Mouse (Mus musculus): Measurements from ENCODE around the gene Galp. TPM values are rescaled to one million over a fixed set of nuclear protein-coding genes. Genes with fewer than 3 reads are reported as not detected.
"Not testable (repeated sequence)": the region's sequence is repeated elsewhere in the genome, so short reads cannot be mapped to it uniquely, and the experiment has no call there.

The Galp gene
- polyA plus RNA-seq, 1 experiment = not detected

GRCm38 (mm10) chr7:6194129-6194528, 2.8 kb upstream of the Galp start:
- H3K27ac ChIP-seq (ENCODE audit: control insufficient read depth, insufficient read depth, low read length) = no peak overlapping the region
- no peaks in the 10 kb centered on the region for H3K27me3 ChIP-seq (ENCODE audit: control insufficient read depth, insufficient read depth, low read length)
- WGBS = 22% methylated on average over 5 of the region's 5 CpGs
- no peak overlapping the region for H3K4me3 ChIP-seq (ENCODE audit: control insufficient read depth, insufficient read depth, low read length)
- peaks cover under 1% of the 10 kb centered on the region; the same call in 1 of the 2 replicates for H3K36me3 ChIP-seq (ENCODE audit: control insufficient read depth, insufficient read depth, low read length)
- DNase-seq = peak; percentile 62
- H3K4me1 ChIP-seq (replicated peaks; ENCODE audit: control insufficient read depth, insufficient read depth, low read length) = no peaks in the 10 kb centered on the region
- TF ChIP-seq POLR2A (IDR thresholded peaks at IDR 0.05; ENCODE audit: control insufficient read depth, extremely low read depth, insufficient read depth, low read length, poor library complexity) (no peak), CTCF (IDR thresholded peaks at IDR 0.05; ENCODE audit: borderline replicate concordance, control insufficient read depth, extremely low read depth, insufficient read depth, low read length, poor library complexity) (peak; percentile 84; the same call in 1 of the 2 replicates)

GRCm38 (mm10) chr7:6195777-6196176, 1.1 kb upstream of the Galp start:
- Histone ChIP-seq H3K27ac (ENCODE audit: control insufficient read depth, insufficient read depth, low read length) (no peak overlapping the region), H3K4me1 (replicated peaks; ENCODE audit: control insufficient read depth, insufficient read depth, low read length) (no peaks in the 10 kb centered on the region), H3K4me3 (ENCODE audit: control insufficient read depth, insufficient read depth, low read length) (no peak overlapping the region), H3K36me3 (ENCODE audit: control insufficient read depth, insufficient read depth, low read length) (no peaks in the 10 kb centered on the region), H3K27me3 (ENCODE audit: control insufficient read depth, insufficient read depth, low read length) (no peaks in the 10 kb centered on the region)
- WGBS = 52% methylated on average over 2 of the region's 2 CpGs
- DNase-seq = no peak
- TF ChIP-seq CTCF (IDR thresholded peaks at IDR 0.05; ENCODE audit: borderline replicate concordance, control insufficient read depth, extremely low read depth, insufficient read depth, low read length, poor library complexity) = no peak
- TF ChIP-seq POLR2A (IDR thresholded peaks at IDR 0.05; ENCODE audit: control insufficient read depth, extremely low read depth, insufficient read depth, low read length, poor library complexity) = no peak

- Histone ChIP-seq H3K4me3 (ENCODE audit: control insufficient read depth, insufficient read depth, low read length) (no peak overlapping the region), H3K4me1 (replicated peaks; ENCODE audit: control insufficient read depth, insufficient read depth, low read length) (no peaks in the 10 kb centered on the region), H3K27ac (ENCODE audit: control insufficient read depth, insufficient read depth, low read length) (no peak overlapping the region), H3K36me3 (ENCODE audit: control insufficient read depth, insufficient read depth, low read length) (no peaks in the 10 kb centered on the region), H3K27me3 (ENCODE audit: control insufficient read depth, insufficient read depth, low read length) (no peaks in the 10 kb centered on the region)
- DNase-seq = no peak
- TF ChIP-seq POLR2A (IDR thresholded peaks at IDR 0.05; ENCODE audit: control insufficient read depth, extremely low read depth, insufficient read depth, low read length, poor library complexity) (no peak), CTCF (IDR thresholded peaks at IDR 0.05; ENCODE audit: borderline replicate concordance, control insufficient read depth, extremely low read depth, insufficient read depth, low read length, poor library complexity) (no peak)
- 81% methylated on average over 3 of the region's 3 CpGs for WGBS
These were observed 7.3 kb downstream of the Galp start for GRCm38 (mm10) chr7:6204200-6204599.

GRCm38 (mm10) chr7:6213144-6213543, 16.3 kb downstream of the Galp start:
- 42% methylated on average over 5 of the region's 5 CpGs for whole genome bisulfite sequencing
- Histone ChIP-seq H3K36me3 (ENCODE audit: control insufficient read depth, insufficient read depth, low read length) (no peaks in the 10 kb centered on the region), H3K4me1 (replicated peaks; ENCODE audit: control insufficient read depth, insufficient read depth, low read length) (no peaks in the 10 kb centered on the region), H3K27me3 (ENCODE audit: control insufficient read depth, insufficient read depth, low read length) (no peaks in the 10 kb centered on the region), H3K27ac (ENCODE audit: control insufficient read depth, insufficient read depth, low read length) (no peak overlapping the region), H3K4me3 (ENCODE audit: control insufficient read depth, insufficient read depth, low read length) (no peak overlapping the region)
- TF ChIP-seq CTCF (IDR thresholded peaks at IDR 0.05; ENCODE audit: borderline replicate concordance, control insufficient read depth, extremely low read depth, insufficient read depth, low read length, poor library complexity) = peak; percentile 69; the same call in 1 of the 2 replicates
- TF ChIP-seq POLR2A (IDR thresholded peaks at IDR 0.05; ENCODE audit: control insufficient read depth, extremely low read depth, insufficient read depth, low read length, poor library complexity) = no peak
- peak; percentile 46 for DNase-seq

GRCm38 (mm10) chr7:6214691-6215090, 17.8 kb downstream of the Galp start:
- H3K36me3 ChIP-seq (ENCODE audit: control insufficient read depth, insufficient read depth, low read length); H3K4me3 ChIP-seq (ENCODE audit: control insufficient read depth, insufficient read depth, low read length); H3K27me3 ChIP-seq (ENCODE audit: control insufficient read depth, insufficient read depth, low read length); DNase-seq; H3K27ac ChIP-seq (ENCODE audit: control insufficient read depth, insufficient read depth, low read length); H3K4me1 ChIP-seq (replicated peaks; ENCODE audit: control insufficient read depth, insufficient read depth, low read length): not testable (repeated sequence)
- 79% methylated on average over 4 of the region's 4 CpGs for WGBS

- Histone ChIP-seq H3K36me3 (ENCODE audit: control insufficient read depth, insufficient read depth, low read length) (no peaks in the 10 kb centered on the region), H3K27me3 (ENCODE audit: control insufficient read depth, insufficient read depth, low read length) (no peaks in the 10 kb centered on the region), H3K4me1 (replicated peaks; ENCODE audit: control insufficient read depth, insufficient read depth, low read length) (no peaks in the 10 kb centered on the region), H3K27ac (ENCODE audit: control insufficient read depth, insufficient read depth, low read length) (no peak overlapping the region), H3K4me3 (ENCODE audit: control insufficient read depth, insufficient read depth, low read length) (no peak overlapping the region)
- no peak for DNase-seq
- TF ChIP-seq POLR2A (IDR thresholded peaks at IDR 0.05; ENCODE audit: control insufficient read depth, extremely low read depth, insufficient read depth, low read length, poor library complexity) = no peak
- TF ChIP-seq CTCF (IDR thresholded peaks at IDR 0.05; ENCODE audit: borderline replicate concordance, control insufficient read depth, extremely low read depth, insufficient read depth, low read length, poor library complexity) = no peak
- 61% methylated on average over 3 of the region's 3 CpGs for WGBS
These were observed 23.3 kb downstream of the Galp start for GRCm38 (mm10) chr7:6220147-6220546.

GRCm38 (mm10) chr7:6221978-6222377, 25.1 kb downstream of the Galp start, which contains the start of gene Zscan5b:
TSS of gene Zscan5b (plus strand) at chr7:6222278.
- 97% methylated on average over 12 of the region's 12 CpGs for WGBS
- no peaks in the 10 kb centered on the region for H3K4me1 ChIP-seq (replicated peaks; ENCODE audit: control insufficient read depth, insufficient read depth, low read length)
- TF ChIP-seq CTCF (IDR thresholded peaks at IDR 0.05; ENCODE audit: borderline replicate concordance, control insufficient read depth, extremely low read depth, insufficient read depth, low read length, poor library complexity) (no peak), POLR2A (IDR thresholded peaks at IDR 0.05; ENCODE audit: control insufficient read depth, extremely low read depth, insufficient read depth, low read length, poor library complexity) (no peak)
- no peak within 1 kb of the TSS for H3K4me3 ChIP-seq (ENCODE audit: control insufficient read depth, insufficient read depth, low read length)
- no peaks in the 10 kb centered on the region for H3K27me3 ChIP-seq (ENCODE audit: control insufficient read depth, insufficient read depth, low read length)
- no peaks in the 10 kb centered on the region for H3K36me3 ChIP-seq (ENCODE audit: control insufficient read depth, insufficient read depth, low read length)
- no peak for DNase-seq
- H3K27ac ChIP-seq (ENCODE audit: control insufficient read depth, insufficient read depth, low read length) = no peak within 1 kb of the TSS

GRCm38 (mm10) chr7:6228491-6228890, 31.6 kb downstream of the Galp start:
- H3K4me3 ChIP-seq (ENCODE audit: control insufficient read depth, insufficient read depth, low read length); H3K36me3 ChIP-seq (ENCODE audit: control insufficient read depth, insufficient read depth, low read length); H3K27me3 ChIP-seq (ENCODE audit: control insufficient read depth, insufficient read depth, low read length); DNase-seq; H3K27ac ChIP-seq (ENCODE audit: control insufficient read depth, insufficient read depth, low read length); H3K4me1 ChIP-seq (replicated peaks; ENCODE audit: control insufficient read depth, insufficient read depth, low read length): not testable (repeated sequence)
- WGBS = 62% methylated on average over 8 of the region's 8 CpGs
